In the genomic region with DNA sequence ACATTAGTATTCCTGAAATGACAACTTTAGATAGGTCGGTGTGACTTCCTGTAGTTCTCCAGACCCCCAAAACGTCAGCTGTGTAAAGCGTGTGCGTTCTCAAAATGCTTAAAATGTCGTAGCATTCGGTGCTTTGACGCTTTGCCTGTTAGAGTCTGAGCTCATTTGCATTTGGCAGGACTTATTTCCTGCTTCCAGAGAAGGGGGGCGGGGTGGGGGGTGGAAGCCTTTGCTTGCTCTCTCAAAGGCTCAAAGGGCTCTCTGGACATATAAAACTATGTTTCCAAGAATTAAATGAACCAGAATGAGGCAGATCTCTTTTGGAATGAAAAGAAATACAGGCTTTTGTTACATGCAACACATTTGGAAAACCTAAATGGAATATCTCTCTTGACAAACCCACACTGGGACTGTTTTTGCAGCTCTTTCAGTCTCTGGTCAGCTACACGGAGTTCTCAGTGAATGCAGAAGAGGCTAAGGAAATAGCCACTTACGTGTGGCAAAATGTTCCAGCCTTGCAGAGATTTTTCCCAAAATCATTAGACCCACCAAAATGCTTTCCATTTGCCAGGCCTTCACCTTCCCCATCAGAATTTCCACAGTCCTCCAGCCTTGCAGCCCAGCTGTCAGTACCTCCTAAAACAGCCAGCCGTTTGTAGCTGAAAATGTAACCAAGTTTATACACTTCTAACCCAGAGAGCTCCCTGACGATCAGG, we compare ENCODE assay signal across 9 mouse cellular contexts.
DNase-seq lines count a peak whose midpoint lies in the region; ATAC-seq and TF ChIP-seq lines count a peak whose summit lies in the region.
"Had no signal": no experiment of that assay in that cellular context is flagged by ENCODE, and none has a peak within 500 bp of the region (broad histone marks: within the 10 kb centered on the region; RNA-seq: fewer than 3 reads in every experiment).

No protein-coding gene starts in this region.

- no peak for TF ChIP-seq CTCF in stomach, postnatal 0 days (IDR thresholded peaks at IDR 0.05; ENCODE audit: low read depth)

- peak overlapping the region; percentile 67 for H3K4me2 ChIP-seq in intestine, embryonic 16.5 days (ENCODE audit: low read depth, low read length)
- peak overlapping the region; percentile 73 for H3K4me2 ChIP-seq in limb, embryonic 13.5 days (replicated peaks)
- H3K4me2 ChIP-seq in stomach, postnatal 0 days (replicated peaks; ENCODE audit: low read depth) = peak overlapping the region; percentile 61

- peaks cover 19% of the 10 kb centered on the region for H3K4me1 ChIP-seq in intestine, embryonic 16.5 days (ENCODE audit: control insufficient read depth, insufficient read depth, low read length)
- H3K4me1 ChIP-seq in limb, embryonic 13.5 days = peaks cover 50% of the 10 kb centered on the region
- H3K4me1 ChIP-seq in midbrain, embryonic 10.5 days = peaks cover 37% of the 10 kb centered on the region
- H3K4me1 ChIP-seq in stomach, postnatal 0 days (replicated peaks; ENCODE audit: control insufficient read depth, insufficient read depth) = peaks cover 5% of the 10 kb centered on the region; the same call in 1 of the 2 replicates

- 5% methylated on average over 12 of the region's 12 CpGs for WGBS in intestine, embryonic 16.5 days
- WGBS in limb, embryonic 13.5 days = 2% methylated on average over 12 of the region's 12 CpGs
- WGBS in midbrain, embryonic 10.5 days = 7% methylated on average over 12 of the region's 12 CpGs
- WGBS in stomach, postnatal 0 days = 4% methylated on average over 12 of the region's 12 CpGs

- peak overlapping the region; percentile 53 for H3K9ac ChIP-seq in intestine, embryonic 16.5 days (ENCODE audit: low read depth, low read length)
- H3K9ac ChIP-seq in limb, embryonic 13.5 days = peak overlapping the region; percentile 60; the same call in 1 of the 2 replicates
- peak overlapping the region; percentile 48 for H3K9ac ChIP-seq in stomach, postnatal 0 days (ENCODE audit: low read length)

- no peaks in the 10 kb centered on the region for H3K9me3 ChIP-seq in intestine, embryonic 16.5 days (ENCODE audit: control insufficient read depth, low read length)
- no peaks in the 10 kb centered on the region for H3K9me3 ChIP-seq in limb, embryonic 13.5 days
- no peaks in the 10 kb centered on the region for H3K9me3 ChIP-seq in midbrain, embryonic 10.5 days (replicated peaks)
- no peaks in the 10 kb centered on the region for H3K9me3 ChIP-seq in stomach, postnatal 0 days (ENCODE audit: control insufficient read depth, low read length)

- no peaks in the 10 kb centered on the region for H3K36me3 ChIP-seq in intestine, embryonic 16.5 days (ENCODE audit: control insufficient read depth, insufficient read depth, low read length)
- H3K36me3 ChIP-seq in limb, embryonic 13.5 days = no peaks in the 10 kb centered on the region
- H3K36me3 ChIP-seq in midbrain, embryonic 10.5 days = no peaks in the 10 kb centered on the region
- H3K36me3 ChIP-seq in stomach, postnatal 0 days (ENCODE audit: control insufficient read depth, insufficient read depth, low read length) = no peaks in the 10 kb centered on the region

- peak overlapping the region; percentile 44 for H3K4me3 ChIP-seq in intestine, embryonic 16.5 days (ENCODE audit: low read length)
- H3K4me3 ChIP-seq in limb, embryonic 13.5 days = peak overlapping the region; percentile 40
- peak overlapping the region; percentile 53 for H3K4me3 ChIP-seq in midbrain, embryonic 10.5 days
- peak overlapping the region; percentile 32 for H3K4me3 ChIP-seq in stomach, postnatal 0 days (ENCODE audit: low read depth, low read length)

- H3K27me3 ChIP-seq in intestine, embryonic 16.5 days (replicated peaks; ENCODE audit: control insufficient read depth, insufficient read depth, low read length) = no peaks in the 10 kb centered on the region
- H3K27me3 ChIP-seq in limb, embryonic 13.5 days = no peaks in the 10 kb centered on the region
- no peaks in the 10 kb centered on the region for H3K27me3 ChIP-seq in midbrain, embryonic 10.5 days (ENCODE audit: low read depth, poor library complexity, severe bottlenecking)
- H3K27me3 ChIP-seq in stomach, postnatal 0 days (ENCODE audit: control insufficient read depth, insufficient read depth, low read length) = no peaks in the 10 kb centered on the region
- H3K27me3 ChIP-seq: CH12.LX had no signal

- DNase-seq in frontal cortex, postnatal 10 days (ENCODE audit: low spot score in 2 of 2) = no peak
- peak; percentile 73 to 75 for DNase-seq in cerebellum, postnatal 10 days
- peak; percentile 96 for DNase-seq in heart, adult 11 months
- peak; percentile 37 for DNase-seq in midbrain, embryonic 10.5 days (ENCODE audit: low spot score)
- peak; percentile 78 for DNase-seq in stomach, postnatal 0 days (ENCODE audit: low spot score)

- peak overlapping the region; percentile 98 for H3K27ac ChIP-seq in intestine, embryonic 16.5 days (ENCODE audit: low read length)
- H3K27ac ChIP-seq in limb, embryonic 13.5 days = peak overlapping the region; percentile 84
- peak overlapping the region; percentile 85 for H3K27ac ChIP-seq in midbrain, embryonic 10.5 days (replicated peaks)
- H3K27ac ChIP-seq in stomach, postnatal 0 days (replicated peaks) = peak overlapping the region; percentile 86

- peak; percentile 44 for ATAC-seq in frontal cortex, adult (ENCODE audit: low TSS enrichment)
- ATAC-seq in intestine, embryonic 16.5 days = peak; percentile 61
- peak; percentile 49 for ATAC-seq in limb, embryonic 13.5 days (ENCODE audit: low FRiP score, low read depth)
- peak; percentile 64 for ATAC-seq in stomach, postnatal 0 days (ENCODE audit: low FRiP score, low TSS enrichment)

- TF ChIP-seq EP300 in stomach, postnatal 0 days (optimal IDR thresholded peaks at IDR 0.05) = no peak

Comparison
In these comparisons a context has a peak if more than half of its experiments do, and no peak if none do; other contexts are left out.
1. DNase-seq: peak in cerebellum, postnatal 10 days (2 of 2), heart, adult 11 months (single experiment), midbrain, embryonic 10.5 days (single experiment) and stomach, postnatal 0 days (single experiment); none in frontal cortex, postnatal 10 days (0 of 2).
2. Peak in every context shown above with its lines, with median percentiles within 50 percentile points of each other: ATAC-seq, H3K27ac ChIP-seq, H3K4me2 ChIP-seq, H3K4me3 ChIP-seq and H3K9ac ChIP-seq.